Mouse (Mus musculus) liver, embryonic 12.5 days (tissue): ENCODE measurements at regions not wholly inside any gene's neighbourhood (a gene's known extent, or its start where the extent isn't known, plus 50 kb on each side); places are given as distances from the start of the nearest gene placed in this dataset.

Experiments used
- ATAC-seq: fragments of 200-750 bp; cut with Nextera tagmentation; 2 replicates; pipeline ENCODE4 v1.8.0; 2017; ENCODE audit warnings: moderate number of reproducible peaks, mild to moderate bottlenecking, moderate library complexity
- H3K27ac ChIP-seq: fragments of 300-500 bp; sonication (generic); 2 replicates; pipeline ENCODE4 v1.5.1; 2016; ENCODE audit warnings: mild to moderate bottlenecking
- H3K27me3 ChIP-seq: fragments of 300-500 bp; sonication (generic); replicated peaks from 2 replicates; pipeline ENCODE4 v1.6.1; 2016; ENCODE audit warnings: mild to moderate bottlenecking, moderate library complexity
- H3K36me3 ChIP-seq: fragments of 300-500 bp; sonication (generic); 2 replicates; pipeline ENCODE4 v1.6.1; 2016; ENCODE audit warnings: mild to moderate bottlenecking, moderate library complexity
- H3K4me1 ChIP-seq: fragments of 300-500 bp; sonication (generic); 2 replicates; pipeline ENCODE4 v1.6.1; 2016
- H3K4me2 ChIP-seq: fragments of 300-500 bp; sonication (generic); 2 replicates; pipeline ENCODE4 v1.6.1; 2016; ENCODE audit warnings: mild to moderate bottlenecking, moderate library complexity
- H3K4me3 ChIP-seq: fragments of 300-500 bp; sonication (generic); 2 replicates; pipeline ENCODE4 v1.5.1; 2016; ENCODE audit warnings: mild to moderate bottlenecking, moderate library complexity
- H3K9ac ChIP-seq: fragments of 300-500 bp; sonication (generic); 2 replicates; pipeline ENCODE4 v1.6.1; 2016; ENCODE audit warnings: mild to moderate bottlenecking, moderate library complexity
- H3K9me3 ChIP-seq: fragments of 300-500 bp; sonication (generic); replicated peaks from 2 replicates; pipeline ENCODE4 v1.6.1; 2016; ENCODE audit warnings: mild to moderate bottlenecking, moderate library complexity
- whole genome bisulfite sequencing: fragments of 180-500 bp; shearing (Covaris S2); methylation state at CpG from one replicate; pipeline ENCODE4 v1.1.7; 2016; ENCODE audit not compliant: insufficient replicate concordance; 5-methylcytosine and 5-hydroxymethylcytosine counted together

- Histone ChIP-seq H3K9ac (no peak overlapping the region), H3K27ac (no peak overlapping the region), H3K4me1 (no peaks in the 10 kb centered on the region), H3K9me3 (no peaks in the 10 kb centered on the region), H3K36me3 (no peaks in the 10 kb centered on the region), H3K4me3 (no peak overlapping the region), H3K27me3 (no peaks in the 10 kb centered on the region), H3K4me2 (no peak overlapping the region)
- 42% methylated on average over 9 of the region's 9 CpGs for WGBS
- ATAC-seq, result no peak
Observed at GRCm38 (mm10) chr1:35385430-35385829, 535.7 kb downstream of the Plekhb2 start.

GRCm38 (mm10) chr1:35388181-35388580 lies 538.4 kb downstream of the Plekhb2 start:
- 24% methylated on average over 6 of the region's 6 CpGs for WGBS
- ATAC-seq, result no peak
- Histone ChIP-seq H3K27ac (no peak overlapping the region), H3K4me2 (no peak overlapping the region), H3K4me3 (no peak overlapping the region), H3K9ac (no peak overlapping the region), H3K27me3 (no peaks in the 10 kb centered on the region), H3K9me3 (no peaks in the 10 kb centered on the region), H3K4me1 (no peaks in the 10 kb centered on the region), H3K36me3 (no peaks in the 10 kb centered on the region)

GRCm38 (mm10) chr1:35390371-35390770 lies 540.6 kb downstream of the Plekhb2 start:
- H3K4me1 ChIP-seq, result no peaks in the 10 kb centered on the region
- no peak overlapping the region for H3K4me2 ChIP-seq
- WGBS, result 47% methylated on average over 4 of the region's 4 CpGs
- no peaks in the 10 kb centered on the region for H3K9me3 ChIP-seq
- no peaks in the 10 kb centered on the region for H3K36me3 ChIP-seq
- H3K27me3 ChIP-seq, result no peaks in the 10 kb centered on the region
- no peak overlapping the region for H3K4me3 ChIP-seq
- H3K27ac ChIP-seq, result no peak overlapping the region
- ATAC-seq, result no peak
- no peak overlapping the region for H3K9ac ChIP-seq

- WGBS, result 62% methylated on average over 7 of the region's 7 CpGs
- H3K9me3 ChIP-seq, result no peaks in the 10 kb centered on the region
- H3K36me3 ChIP-seq, result no peaks in the 10 kb centered on the region
- no peak overlapping the region for H3K9ac ChIP-seq
- ATAC-seq, result no peak
- no peak overlapping the region for H3K4me3 ChIP-seq
- no peak overlapping the region for H3K27ac ChIP-seq
- H3K27me3 ChIP-seq, result no peaks in the 10 kb centered on the region
- H3K4me1 ChIP-seq, result no peaks in the 10 kb centered on the region
- no peak overlapping the region for H3K4me2 ChIP-seq
Observed at GRCm38 (mm10) chr1:35390858-35391586, 541.2 kb downstream of the Plekhb2 start.

- Histone ChIP-seq H3K36me3 (no peaks in the 10 kb centered on the region), H3K9me3 (no peaks in the 10 kb centered on the region), H3K9ac (no peak overlapping the region), H3K27ac (no peak overlapping the region), H3K4me3 (no peak overlapping the region), H3K4me1 (no peaks in the 10 kb centered on the region), H3K27me3 (no peaks in the 10 kb centered on the region), H3K4me2 (no peak overlapping the region)
- ATAC-seq, result no peak
- 73% methylated on average over 6 of the region's 6 CpGs for WGBS
Observed at GRCm38 (mm10) chr1:35393550-35394118, 543.9 kb downstream of the Plekhb2 start.

- Histone ChIP-seq H3K27ac (no peak overlapping the region), H3K4me1 (no peaks in the 10 kb centered on the region), H3K4me3 (no peak overlapping the region), H3K27me3 (no peaks in the 10 kb centered on the region), H3K36me3 (no peaks in the 10 kb centered on the region), H3K9me3 (no peaks in the 10 kb centered on the region), H3K4me2 (no peak overlapping the region), H3K9ac (no peak overlapping the region)
- no peak for ATAC-seq
- 70% methylated on average over 11 of the region's 11 CpGs for WGBS
Observed at GRCm38 (mm10) chr1:35400674-35401359, 551.0 kb downstream of the Plekhb2 start.

- no peak overlapping the region for H3K4me2 ChIP-seq
- H3K36me3 ChIP-seq, result no peaks in the 10 kb centered on the region
- 63% methylated on average over 4 of the region's 4 CpGs for WGBS
- no peak overlapping the region for H3K4me3 ChIP-seq
- H3K27me3 ChIP-seq, result no peaks in the 10 kb centered on the region
- no peak for ATAC-seq
- no peak overlapping the region for H3K9ac ChIP-seq
- H3K4me1 ChIP-seq, result no peaks in the 10 kb centered on the region
- no peak overlapping the region for H3K27ac ChIP-seq
- no peaks in the 10 kb centered on the region for H3K9me3 ChIP-seq
Observed at GRCm38 (mm10) chr1:35402995-35403394, 553.2 kb downstream of the Plekhb2 start.

GRCm38 (mm10) chr1:35405418-35405817 lies 555.6 kb downstream of the Plekhb2 start:
- no peaks in the 10 kb centered on the region for H3K27me3 ChIP-seq
- H3K27ac ChIP-seq, result no peak overlapping the region
- WGBS, result 58% methylated on average over 6 of the region's 6 CpGs
- H3K9me3 ChIP-seq, result no peaks in the 10 kb centered on the region
- no peak for ATAC-seq
- H3K9ac ChIP-seq, result no peak overlapping the region
- H3K4me3 ChIP-seq, result no peak overlapping the region
- H3K36me3 ChIP-seq, result no peaks in the 10 kb centered on the region
- no peak overlapping the region for H3K4me2 ChIP-seq
- no peaks in the 10 kb centered on the region for H3K4me1 ChIP-seq

GRCm38 (mm10) chr1:35415646-35416045 lies 565.9 kb downstream of the Plekhb2 start:
- 60% methylated on average over 1 of the region's 1 CpGs for WGBS
- Histone ChIP-seq H3K4me2 (no peak overlapping the region), H3K9me3 (no peaks in the 10 kb centered on the region), H3K27ac (no peak overlapping the region), H3K4me1 (no peaks in the 10 kb centered on the region), H3K9ac (no peak overlapping the region), H3K36me3 (no peaks in the 10 kb centered on the region), H3K27me3 (no peaks in the 10 kb centered on the region), H3K4me3 (no peak overlapping the region)
- no peak for ATAC-seq

- WGBS, result 66% methylated on average over 8 of the region's 8 CpGs
- Histone ChIP-seq H3K27ac (no peak overlapping the region), H3K4me1 (no peaks in the 10 kb centered on the region), H3K9ac (no peak overlapping the region), H3K4me2 (no peak overlapping the region), H3K4me3 (no peak overlapping the region), H3K36me3 (no peaks in the 10 kb centered on the region), H3K27me3 (no peaks in the 10 kb centered on the region), H3K9me3 (0 out of 2 replicates have a peak, but pooled peaks cover 2% of the 10 kb centered on the region)
- no peak for ATAC-seq
Observed at GRCm38 (mm10) chr1:35428126-35428840, 578.5 kb downstream of the Plekhb2 start.

- 47% methylated on average over 1 of the region's 1 CpGs for WGBS
Observed at GRCm38 (mm10) chr1:35429471-35429870, 579.7 kb downstream of the Plekhb2 start.

GRCm38 (mm10) chr1:35435721-35436120 lies 585.9 kb downstream of the Plekhb2 start:
- Histone ChIP-seq H3K4me3 (no peak overlapping the region), H3K4me1 (no peaks in the 10 kb centered on the region), H3K27ac (no peak overlapping the region), H3K9me3 (0 out of 2 replicates have a peak, but pooled peaks cover 2% of the 10 kb centered on the region), H3K27me3 (no peaks in the 10 kb centered on the region), H3K4me2 (no peak overlapping the region), H3K36me3 (no peaks in the 10 kb centered on the region), H3K9ac (no peak overlapping the region)
- ATAC-seq, result no peak
- WGBS, result 64% methylated on average over 3 of the region's 3 CpGs

More at GRCm38 (mm10) chr1:35429471-35429870, 579.7 kb downstream of the Plekhb2 start:
- Histone ChIP-seq H3K4me3 (no peak overlapping the region), H3K9ac (no peak overlapping the region), H3K27ac (no peak overlapping the region), H3K9me3 (0 out of 2 replicates have a peak, but pooled peaks cover 2% of the 10 kb centered on the region), H3K4me1 (no peaks in the 10 kb centered on the region), H3K36me3 (no peaks in the 10 kb centered on the region), H3K27me3 (no peaks in the 10 kb centered on the region), H3K4me2 (no peak overlapping the region)
- ATAC-seq, result no peak
